Mouse (Mus musculus): ENCODE measurements at regions not wholly inside any gene's neighbourhood (a gene's known extent, or its start where the extent isn't known, plus 50 kb on each side); places are given as distances from the start of the nearest gene placed in this dataset.

DNA sequence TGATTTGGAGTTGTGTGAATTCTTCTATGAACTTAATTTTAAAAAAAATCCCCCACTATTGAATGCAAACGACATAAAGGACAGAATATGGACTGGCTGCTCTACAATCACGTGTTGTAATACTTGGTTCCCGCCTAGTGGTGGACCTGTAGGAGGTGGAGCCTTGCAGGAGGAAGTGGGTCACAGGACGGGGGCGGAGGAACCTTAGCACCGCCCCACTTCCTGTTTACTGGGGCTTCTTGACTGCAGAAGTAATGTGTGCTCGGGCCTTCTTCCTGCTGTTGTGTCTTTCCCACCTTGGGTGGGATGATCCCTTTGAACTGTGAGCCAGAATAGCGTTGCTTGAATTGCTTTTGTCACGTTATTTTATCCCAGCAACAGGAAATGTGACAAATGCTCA, 52.2 kb upstream of the Tmem108 start:
- DNase-seq (ENCODE audit: low spot score in 2 of 2) = no peak

DNA sequence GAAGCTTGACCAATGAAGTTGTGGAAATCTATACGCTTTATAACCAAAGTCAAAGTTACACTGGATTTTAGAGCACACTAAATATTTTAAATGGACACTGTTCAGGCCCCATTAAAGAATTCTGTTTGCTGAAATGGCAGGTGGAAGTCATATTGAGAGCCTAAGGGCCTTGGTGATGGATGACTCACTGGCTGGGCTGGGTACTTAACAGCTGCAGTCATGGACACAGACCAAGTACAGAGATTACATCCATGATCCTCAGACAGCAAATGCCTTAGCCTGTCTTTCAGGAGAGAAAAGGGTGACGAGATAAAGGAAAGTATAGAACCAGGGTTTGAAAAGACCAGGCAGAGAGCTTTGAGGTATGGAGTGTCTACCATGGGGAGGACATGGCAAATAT, 57.4 kb upstream of the Tmem108 start:
- DNase-seq (ENCODE audit: low spot score in 2 of 2) = no peak

DNA sequence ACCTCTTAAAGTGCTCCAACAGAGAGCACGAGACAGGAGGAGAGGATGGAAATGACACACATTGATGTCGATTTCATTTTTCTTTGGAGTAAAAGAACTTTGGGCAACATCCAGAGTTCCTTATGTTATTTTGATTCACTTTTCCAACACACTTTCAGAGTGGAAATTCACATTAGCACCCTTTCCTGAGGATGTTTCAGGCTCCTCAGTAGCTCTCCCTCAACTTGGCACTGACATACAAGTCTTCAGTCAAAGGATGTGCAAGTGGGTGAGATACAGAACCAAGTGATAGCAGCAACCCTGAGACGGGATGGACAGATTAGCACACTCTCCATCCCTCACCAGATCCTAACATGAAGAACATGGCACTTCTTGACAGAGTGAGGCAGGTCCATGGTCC, 60.0 kb upstream of the Tmem108 start:
- DNase-seq (ENCODE audit: low spot score in 2 of 2) = no peak

DNA sequence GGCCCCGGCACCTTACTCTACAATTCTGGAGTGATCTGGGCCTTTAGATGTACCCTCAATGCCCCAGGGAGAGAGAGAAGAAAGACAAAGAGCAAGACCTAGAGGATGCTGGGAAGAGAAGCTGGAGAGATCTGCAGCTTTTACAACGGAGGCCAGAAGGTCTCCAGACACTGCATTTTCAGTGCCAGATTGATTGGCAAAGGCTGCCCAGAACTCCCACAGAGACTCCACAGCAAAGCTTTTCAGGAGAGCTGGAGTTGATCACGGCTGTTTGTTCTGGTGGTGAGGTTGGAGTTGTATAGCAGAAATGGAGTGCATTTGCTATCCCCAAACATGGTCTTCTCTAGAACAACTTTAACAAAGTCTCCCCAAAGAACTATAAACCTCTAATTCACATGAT, 61.9 kb upstream of the Tmem108 start:
- DNase-seq (ENCODE audit: low spot score in 2 of 2) = no peak

DNA sequence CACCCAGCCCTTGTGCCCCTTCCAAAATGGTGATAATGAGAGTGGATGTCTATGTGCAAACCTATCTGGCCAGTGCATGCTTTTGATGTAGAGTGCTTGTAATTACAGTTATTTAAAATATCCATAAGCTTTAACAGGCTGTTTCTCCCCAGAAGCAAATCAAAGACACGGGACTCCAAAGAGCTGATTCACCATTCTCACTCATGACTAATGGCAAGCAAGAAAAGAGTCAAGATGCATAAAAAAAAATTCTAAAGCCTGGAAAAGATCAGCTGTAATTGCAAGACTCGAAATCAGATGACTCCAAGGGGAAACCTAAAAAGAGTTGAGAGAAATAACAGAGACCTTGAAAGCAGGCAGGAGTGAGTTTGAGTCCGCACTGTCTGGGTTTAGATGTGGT, 79.6 kb upstream of the Tmem108 start:
- no peak for DNase-seq (ENCODE audit: low spot score in 2 of 2)

DNA sequence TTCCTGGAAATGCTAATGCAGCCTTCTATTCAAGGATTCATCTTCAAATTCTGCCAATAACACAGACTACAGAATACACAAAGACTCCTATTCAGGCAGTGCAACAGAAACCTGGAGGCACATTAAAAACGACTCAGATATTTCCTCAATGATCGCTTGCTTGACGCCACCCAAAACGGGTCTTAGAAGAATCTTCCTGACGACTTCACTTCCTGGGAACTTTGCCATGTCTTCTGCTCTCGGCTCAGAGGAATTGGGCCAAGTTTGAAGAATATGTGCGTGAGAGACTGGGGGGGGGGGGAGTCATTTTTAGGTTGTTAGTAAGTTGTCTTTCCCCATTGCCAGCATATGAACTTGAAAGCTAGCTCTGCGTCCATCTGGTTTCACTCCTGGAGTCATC, 82.2 kb upstream of the Tmem108 start:
- DNase-seq (ENCODE audit: low spot score in 2 of 2) = no peak

DNA sequence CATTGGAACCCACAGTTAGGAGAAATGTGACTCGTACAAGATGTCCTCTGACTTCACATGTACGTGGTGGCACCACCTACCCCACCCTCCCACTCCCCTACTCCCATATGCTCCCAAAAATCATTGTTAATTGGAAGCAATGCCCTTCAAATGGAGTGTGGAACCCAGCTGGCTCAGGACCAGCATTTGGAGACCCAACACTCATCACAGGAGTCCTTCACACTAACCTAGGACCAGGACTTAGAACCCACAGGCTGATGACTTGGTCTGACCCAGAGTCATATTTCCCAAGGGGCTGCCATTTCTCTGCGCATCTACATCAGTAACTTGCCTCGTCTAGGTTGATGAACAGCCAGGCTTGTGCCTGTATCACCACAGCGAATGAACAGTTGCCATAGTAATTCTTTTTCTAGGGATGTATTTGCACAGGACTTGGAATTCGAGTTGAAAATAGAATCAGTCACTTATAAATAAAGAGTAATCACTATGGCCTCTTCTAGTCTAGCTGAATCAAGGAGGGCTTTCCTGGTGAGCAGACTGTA, 84.3 kb upstream of the Tmem108 start:
- peak in 1 of 2 experiments; percentile 36 for DNase-seq (ENCODE audit: low spot score in 2 of 2)

DNA sequence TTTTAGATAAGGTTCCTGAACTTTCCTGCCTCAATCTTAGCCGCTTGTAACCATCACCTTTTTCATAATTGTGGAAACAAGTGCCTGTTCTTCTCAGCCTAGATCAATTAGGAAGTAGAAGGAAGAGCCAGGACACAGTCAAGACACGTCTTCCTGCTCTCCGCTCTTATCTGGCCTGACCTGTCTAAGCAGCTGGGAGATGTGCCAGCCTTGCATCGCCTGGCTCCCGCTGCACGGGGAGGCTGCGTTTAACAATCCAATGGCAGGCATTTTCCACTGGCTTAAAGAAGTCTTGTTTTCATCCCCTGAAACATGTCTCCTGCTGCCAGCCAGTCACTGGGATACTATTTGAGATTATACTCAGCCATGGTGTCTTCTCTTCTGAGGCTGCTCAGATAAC, 86.3 kb upstream of the Tmem108 start:
- DNase-seq (ENCODE audit: low spot score in 2 of 2) = no peak

DNA sequence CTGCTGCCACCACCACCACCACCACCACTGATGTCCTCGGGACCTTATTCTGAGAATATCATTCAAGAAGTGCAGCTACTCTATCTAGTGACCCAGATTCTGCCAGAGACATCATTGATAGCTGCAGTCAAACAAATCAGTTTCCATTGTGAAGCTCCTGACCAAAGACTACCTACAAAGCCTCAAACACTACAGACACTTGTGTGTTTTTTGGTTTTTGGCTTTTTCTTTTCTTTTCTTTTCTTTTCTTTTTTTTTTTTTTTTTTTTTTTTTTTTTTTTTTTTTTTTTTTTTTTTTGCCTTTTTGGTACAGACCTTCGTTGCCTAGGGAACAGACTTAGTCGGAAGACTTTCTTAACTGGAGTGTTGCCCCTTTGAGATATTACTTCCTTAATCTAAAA, 87.4 kb upstream of the Tmem108 start:
- no peak for DNase-seq (ENCODE audit: low spot score in 2 of 2)

DNA sequence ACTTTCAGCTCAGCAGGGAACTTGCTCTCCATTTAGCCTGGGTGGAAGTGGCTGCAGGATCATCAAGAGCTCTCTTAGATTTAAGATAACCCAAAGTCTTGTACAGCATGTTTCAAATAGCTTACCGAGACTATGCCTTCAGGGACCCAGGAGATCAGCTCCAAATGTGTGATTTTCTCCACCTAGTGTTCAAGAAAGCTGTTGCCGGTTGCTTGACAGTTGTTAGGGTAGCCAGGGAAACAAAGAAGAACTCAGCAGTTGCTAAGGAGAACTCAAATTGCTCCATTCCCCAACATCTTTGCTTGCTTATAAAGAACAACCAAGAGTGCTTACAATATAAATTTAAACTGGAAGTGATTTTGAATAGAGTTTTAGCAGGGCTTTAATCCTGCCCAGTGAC, 91.1 kb upstream of the Tmem108 start:
- DNase-seq (ENCODE audit: low spot score in 2 of 2) = no peak

DNA sequence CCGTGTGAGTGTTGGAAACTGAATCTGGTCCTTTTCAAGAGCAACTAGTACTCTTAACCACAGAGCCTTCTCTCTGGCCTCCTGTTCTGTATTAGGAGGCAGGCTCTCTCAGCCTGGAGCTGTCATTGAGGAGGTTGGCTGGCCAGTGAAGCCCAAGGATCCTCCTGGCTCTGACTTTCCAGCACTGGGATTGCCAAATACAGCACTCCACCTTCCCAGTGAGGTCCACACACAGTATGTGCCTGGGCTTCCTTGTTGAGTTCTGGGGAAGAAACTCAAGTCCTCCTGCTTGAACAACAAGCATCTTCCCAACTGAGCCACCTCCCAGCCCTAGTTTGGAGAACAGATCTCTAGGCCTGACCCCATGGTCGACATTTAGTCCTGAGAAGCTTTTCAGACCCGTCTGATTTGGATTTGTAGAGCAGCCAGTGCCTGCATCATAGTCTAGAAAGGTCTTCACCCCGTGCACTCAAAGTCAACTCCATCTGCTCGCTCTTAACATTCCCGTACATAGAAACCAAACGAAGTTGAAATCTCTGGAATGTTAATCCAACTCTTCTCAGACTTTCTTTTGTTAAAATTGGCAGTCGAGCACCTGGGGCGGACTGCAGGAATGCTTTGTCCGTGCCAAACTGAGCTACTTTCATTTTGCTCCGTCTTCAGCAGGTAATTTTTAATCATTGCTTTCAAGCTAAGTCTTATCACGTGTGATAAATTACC, 99.2 kb upstream of the Tmem108 start:
- no peak for DNase-seq (ENCODE audit: low spot score in 2 of 2)

DNA sequence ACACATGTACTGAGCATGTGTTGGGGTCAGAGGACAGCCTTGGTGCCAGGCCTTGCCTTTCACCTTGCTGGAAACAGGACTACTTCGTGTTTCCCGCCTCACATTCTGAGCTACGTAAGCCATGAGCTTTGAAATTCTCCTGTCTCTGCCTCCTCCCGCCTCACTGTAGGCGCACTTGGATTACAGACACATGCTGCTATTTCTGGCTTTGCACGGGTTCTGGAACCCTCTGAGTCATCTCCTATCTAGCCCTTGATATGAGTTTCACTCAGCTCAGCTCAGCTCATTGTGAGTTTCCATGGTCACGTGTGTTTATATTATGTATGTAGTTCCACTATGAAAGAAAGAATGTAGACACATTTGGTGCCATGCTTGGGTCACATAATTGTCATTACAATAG, 100.9 kb upstream of the Tmem108 start:
- no peak for DNase-seq (ENCODE audit: low spot score in 2 of 2)

DNA sequence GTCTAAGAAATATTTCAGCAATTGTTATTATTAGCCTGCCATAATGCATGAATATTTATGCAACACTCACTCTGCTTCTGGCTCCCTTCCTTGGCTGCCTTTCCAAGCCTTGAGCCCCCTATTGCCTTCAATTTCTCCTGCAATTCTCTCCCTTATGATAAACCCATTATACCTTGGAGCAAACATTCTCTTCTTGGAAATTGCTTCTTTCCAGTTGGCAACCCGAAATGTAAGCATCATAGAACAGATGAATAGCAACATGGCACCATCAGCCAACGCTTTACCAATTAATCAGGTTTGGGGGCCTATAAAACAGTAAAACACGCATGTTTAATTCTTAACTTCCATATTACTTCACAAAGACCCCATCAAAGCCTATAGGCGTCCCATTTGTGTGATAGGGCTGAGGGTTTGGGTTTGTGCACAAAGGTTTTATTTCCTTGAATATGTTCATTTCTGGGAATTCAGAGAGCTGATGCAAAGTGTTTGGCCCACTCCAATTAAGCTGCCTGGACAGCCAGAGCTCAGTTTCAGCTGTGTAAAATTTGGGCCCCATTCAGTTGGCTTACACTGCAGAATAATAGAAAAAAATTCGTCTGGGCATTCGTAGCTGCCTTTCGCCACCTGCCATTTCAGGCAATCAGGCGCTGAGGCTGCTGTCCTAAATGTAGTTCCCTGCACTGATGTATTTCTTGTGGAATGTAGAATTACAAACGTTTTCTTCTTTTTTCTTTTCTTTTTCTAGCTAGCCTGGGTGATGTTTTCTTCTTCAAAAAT, 106.0 kb upstream of the Tmem108 start:
- peak in 1 of 2 experiments; percentile 36 for DNase-seq (ENCODE audit: low spot score in 2 of 2)

DNA sequence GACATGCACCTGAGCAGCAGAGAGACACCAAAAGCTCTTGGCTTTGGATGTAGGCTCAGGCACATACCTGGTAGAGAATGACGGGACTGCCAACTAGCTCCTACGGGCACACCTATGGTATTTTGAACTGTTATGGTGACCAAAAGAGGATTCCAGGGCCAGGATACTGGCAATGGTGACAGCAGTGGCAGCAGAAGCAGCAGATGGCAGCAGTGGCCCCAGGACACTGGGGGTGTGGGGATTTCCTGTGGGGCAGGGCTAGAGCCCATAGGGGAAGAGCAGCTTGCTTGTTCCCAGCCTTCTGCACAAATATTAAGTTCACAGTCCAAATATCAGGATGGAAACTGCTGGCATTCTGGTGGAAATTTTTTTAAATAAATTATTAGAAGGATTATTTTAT, 107.6 kb upstream of the Tmem108 start:
- no peak for DNase-seq (ENCODE audit: low spot score in 2 of 2)

DNA sequence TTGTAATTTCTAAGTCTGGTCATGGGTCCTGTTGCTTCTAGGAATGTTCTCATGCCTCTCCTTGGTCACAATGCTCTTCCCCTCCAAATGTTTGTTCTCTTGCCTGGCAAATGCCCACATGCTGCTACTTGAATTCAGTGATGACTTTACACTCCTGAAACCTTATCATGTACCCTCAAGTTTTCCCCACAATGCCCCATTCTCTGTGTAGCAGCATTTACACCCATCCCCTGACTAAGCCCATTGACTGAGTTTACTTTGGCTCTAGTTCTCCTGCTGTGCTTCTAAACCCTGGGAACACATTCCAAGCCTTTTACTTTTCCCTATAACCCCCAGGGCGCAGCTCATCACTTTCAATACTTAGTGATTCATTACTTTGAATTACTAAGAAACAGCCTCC, 110.5 kb upstream of the Tmem108 start:
- no peak for DNase-seq (ENCODE audit: low spot score in 2 of 2)

DNA sequence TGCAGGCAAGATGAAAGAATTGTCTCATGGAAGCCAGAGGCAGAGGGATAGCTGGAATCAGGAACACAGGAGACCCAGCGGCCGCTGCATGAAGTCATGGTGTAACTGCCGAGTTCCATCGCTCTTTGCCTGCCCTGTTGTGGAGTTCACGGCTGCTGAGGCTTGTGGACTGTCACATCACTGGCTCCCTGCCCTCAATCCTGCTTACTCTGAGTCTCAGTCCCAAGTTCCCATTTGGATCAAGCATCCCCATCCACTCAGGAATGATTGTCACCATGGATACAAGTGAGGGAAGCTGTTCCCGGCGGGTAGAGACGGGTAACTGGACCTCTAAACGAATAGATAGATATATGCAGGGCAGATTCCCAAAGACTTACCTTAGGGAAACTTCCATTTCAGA, 112.2 kb upstream of the Tmem108 start:
- DNase-seq (ENCODE audit: low spot score in 2 of 2) = no peak

DNA sequence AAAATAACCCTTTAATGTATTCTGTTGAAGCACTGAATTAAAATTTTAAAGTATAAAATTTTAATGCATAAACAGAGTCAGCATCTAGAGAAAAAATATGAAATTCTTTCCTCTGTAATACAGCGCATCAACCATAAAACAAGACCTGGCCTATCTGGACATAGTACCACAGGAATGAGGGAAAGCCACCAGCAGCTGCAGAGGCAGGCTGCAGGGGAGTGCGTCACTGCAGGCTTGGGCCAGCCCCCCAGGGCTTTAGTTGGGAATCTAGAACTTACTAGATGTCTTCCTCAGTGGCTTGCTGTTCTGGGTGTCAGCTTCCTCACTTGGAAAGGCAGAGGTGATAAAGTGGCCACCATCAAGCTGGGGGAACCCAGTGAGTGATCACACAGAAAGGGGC, 116.2 kb upstream of the Tmem108 start:
- no peak for DNase-seq (ENCODE audit: low spot score in 2 of 2)

DNA sequence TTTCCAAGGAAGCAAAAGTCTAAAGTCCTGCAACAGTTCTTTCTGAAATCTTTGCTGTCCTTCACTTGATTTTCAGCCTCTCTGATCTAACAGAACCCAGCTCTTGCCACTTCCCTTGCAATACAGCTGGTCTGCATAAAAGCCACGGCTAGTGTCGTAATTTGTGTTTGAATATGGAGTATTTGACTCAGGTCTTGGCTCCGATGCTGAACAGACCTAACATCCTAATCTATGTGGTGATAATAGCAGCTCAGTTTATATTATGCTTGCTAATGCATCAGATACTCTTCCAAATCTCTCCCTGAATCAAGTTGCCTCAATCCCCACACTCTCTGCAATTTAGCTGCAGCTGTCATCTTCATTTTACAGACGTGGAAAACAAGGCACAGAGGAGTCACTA, 109.5 kb upstream of the Nphp3 start:
- no peak for DNase-seq (ENCODE audit: low spot score in 2 of 2)

DNA sequence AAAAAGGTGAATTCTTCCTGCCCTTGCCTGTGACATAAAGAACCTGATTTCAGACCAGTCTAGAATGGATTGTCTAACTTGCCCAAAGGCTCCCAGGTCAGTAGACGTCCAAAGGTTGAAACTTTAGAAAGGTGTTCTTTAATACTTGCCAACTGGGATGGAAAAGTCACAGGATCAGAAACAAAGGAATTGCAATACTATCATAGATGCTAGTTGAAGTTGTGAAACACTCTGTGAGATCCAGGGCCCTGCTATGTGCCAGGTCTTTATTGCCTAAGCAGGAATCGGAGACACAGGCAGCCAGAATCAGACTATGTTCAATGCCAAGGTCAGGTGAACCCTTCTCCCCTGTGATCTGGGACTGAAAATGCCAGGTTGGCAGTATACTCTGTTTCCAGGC, 108.0 kb upstream of the Nphp3 start:
- no peak for DNase-seq (ENCODE audit: low spot score in 2 of 2)

DNA sequence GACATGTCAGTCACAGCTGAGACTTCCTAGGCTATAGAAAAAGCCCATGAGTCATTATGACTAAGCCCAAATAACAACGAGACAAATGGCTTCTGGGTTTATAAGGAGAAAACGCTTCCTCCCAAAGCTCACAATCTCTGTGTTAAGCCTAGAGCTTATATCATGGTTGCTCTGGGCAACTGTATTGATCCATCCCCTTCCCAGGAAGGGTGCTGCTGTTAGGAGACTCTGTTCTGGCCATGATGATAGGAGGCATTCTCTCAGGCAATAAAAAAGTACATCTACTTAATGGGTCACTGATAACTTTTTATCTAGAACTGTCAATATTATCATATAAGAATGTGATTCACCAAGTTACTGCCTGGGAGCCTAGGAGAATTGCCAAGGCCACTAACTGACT, 103.0 kb upstream of the Nphp3 start:
- DNase-seq (ENCODE audit: low spot score in 2 of 2) = no peak

DNA sequence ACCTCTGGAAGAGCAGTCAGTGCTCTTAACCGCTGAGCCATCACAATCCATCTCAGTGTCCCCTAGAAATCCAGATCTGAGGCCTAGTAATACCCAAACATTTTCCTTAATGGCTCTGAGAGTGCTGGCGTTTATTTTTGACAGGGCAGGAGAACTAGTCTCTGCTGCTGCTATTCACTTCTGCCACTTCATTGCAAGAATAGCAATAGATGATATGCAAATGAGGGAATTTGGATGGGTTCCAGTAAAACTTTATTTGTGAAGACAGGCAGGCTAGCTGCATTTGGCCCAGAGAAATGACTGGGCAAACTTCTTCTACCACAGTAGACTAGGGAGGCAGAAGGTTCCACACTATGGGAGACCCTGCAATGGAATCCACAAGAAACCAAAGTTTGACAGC, 91.0 kb upstream of the Nphp3 start:
- DNase-seq (ENCODE audit: low spot score in 2 of 2) = no peak

DNA sequence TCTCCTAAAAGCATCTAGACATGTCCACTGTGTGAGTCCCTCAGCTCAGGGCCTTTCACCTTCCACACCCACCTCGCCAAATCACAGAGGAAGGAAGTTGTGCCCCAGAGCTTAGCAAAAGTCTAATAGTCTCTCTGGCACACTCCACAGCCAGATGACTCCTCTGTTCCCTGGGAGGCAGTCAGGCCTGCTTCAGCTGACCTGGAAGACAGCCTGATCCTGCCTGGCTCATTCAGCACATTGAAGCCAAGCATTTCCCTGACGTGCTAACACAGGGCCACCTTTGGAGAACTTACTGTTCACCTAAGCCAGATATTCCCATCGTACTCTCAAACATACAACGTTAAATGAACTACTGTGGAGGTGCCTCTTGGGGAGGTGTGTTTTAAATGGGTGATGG, 87.2 kb upstream of the Nphp3 start:
- no peak for DNase-seq (ENCODE audit: low spot score in 2 of 2)

DNA sequence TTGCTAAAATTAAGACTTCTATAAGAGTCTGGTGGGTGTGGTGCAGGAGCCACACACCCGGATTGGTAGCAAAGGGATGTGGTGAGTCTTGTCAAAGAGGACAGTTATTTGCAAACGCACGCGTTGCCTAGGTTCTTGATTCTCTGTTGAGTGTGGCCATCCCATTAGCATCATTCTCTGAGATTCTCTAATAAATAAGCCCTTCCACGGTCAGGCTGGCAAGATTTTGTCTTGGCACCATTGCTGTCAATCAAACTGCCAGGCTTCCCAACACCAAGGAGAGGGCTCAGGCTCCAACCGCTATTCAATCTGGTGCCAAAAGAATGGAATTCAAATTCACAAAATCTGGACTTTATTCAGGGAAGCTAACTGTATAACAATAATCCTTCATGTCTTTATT, 84.6 kb upstream of the Nphp3 start:
- DNase-seq (ENCODE audit: low spot score in 2 of 2) = peak in 1 of 2 experiments; percentile 19

All from layer of hippocampus, postnatal 10 days (tissue).